Mouse (Mus musculus): ENCODE data around the gene Rpn2. TPM values are rescaled to one million over a fixed set of nuclear protein-coding genes. Genes with fewer than 3 reads are reported as not detected.

The Rpn2 gene
- 93.2 and 157 TPM in 2 replicates for polyA plus RNA-seq (2012; ENCODE audit: low replicate concordance)

DNA sequence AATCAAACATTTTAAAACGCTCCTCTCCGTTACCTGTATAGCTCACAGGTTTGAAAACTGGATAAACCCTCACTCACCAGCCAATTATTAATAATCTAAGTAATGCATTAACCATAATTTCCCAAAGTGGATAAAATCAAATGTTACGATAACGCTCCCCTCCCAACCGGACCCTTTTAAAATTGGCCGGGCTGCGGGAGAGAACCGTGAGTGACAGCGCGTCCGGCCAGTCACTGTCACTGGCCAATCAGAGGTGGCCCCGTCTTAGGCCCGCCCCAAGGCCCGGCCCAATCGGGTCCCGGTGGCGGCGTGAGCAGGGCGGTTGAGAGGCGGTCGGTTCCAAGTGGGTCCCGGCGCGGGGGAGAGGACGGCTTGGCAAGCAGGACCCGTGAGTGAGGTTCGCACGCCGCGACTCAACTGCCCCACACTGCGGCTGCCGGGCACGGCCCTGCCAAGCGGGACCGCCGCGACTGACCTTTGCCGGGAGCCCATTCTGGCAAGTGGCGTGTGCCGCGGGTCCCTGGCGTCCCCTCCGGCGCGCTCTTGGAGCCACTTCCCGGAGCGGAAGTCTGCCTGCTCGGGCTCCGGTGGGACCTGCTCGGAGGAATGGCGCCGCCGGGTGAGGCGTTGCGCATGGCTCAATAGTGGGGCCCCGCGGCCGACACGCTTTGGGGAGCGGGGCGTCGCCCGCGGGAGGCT is at the start of gene Rpn2:
Gene Rpn2, plus strand, starts transcription at position 301 of the 699 bp plus-strand sequence.

DNA sequence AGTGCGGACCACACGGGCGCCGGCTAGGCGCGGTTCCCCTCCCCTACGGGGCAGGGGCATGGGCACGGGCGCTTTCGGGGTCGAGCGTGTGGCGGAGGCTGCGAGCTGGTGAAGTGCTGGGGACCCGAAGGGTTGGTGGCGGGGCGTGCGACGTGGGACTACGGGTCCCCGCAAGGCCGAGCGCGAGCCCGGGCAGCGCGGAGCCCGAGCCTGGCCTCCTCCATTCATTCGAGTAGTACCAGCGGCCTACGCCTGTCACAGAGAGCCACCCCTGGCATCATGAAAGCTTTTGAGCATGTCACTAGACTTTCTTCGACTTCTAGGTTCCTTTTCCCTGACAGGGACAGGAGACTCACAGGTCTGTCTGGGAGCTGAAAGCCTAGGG is 591 bp downstream of the Rpn2 start, which contains the start of gene Mroh8:
Gene Mroh8, minus strand, starts transcription at position 134 of the 385 bp plus-strand sequence.

DNA sequence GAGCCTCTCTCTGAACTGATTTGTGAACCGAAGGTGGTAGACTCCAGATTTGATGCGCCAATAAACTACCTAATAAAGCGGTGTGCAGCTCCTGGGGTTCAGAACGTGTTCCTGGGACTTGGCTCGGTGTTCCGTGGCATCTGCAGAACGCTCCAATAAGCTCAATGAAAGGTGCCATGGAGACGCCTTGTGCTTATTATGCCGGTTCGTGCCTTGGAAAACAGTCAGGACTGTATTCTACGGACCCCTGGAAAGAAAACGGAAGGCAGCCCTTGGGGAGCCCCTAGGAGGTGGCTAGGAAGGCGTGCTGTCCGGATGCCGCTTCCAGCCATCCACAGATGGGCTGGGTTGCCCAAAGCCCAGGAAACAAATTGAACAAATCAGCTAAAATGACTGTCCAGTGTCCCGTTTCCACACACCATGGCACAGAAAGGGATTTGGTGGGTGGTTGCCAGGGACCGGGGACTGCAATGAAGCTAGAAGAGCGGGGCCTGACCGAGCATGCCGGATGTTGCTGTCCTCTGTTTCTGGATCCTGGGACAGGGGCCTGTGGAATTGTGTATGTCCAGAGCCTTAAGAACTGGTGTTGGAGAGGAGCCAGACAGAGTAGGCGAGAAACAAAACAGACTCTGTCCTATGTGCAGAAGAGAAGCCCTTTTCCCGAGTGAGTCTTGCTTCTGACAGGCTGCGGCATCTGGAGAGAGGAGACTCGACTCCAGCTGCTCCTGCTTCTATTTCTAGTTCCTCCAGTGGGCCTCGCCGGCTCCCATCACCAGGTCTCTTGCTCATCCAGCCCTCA is 68.7 kb downstream of the Rpn2 start, which contains the start of gene Ghrh:
Gene Ghrh, minus strand, starts transcription at position 146 of the 799 bp plus-strand sequence.

DNA sequence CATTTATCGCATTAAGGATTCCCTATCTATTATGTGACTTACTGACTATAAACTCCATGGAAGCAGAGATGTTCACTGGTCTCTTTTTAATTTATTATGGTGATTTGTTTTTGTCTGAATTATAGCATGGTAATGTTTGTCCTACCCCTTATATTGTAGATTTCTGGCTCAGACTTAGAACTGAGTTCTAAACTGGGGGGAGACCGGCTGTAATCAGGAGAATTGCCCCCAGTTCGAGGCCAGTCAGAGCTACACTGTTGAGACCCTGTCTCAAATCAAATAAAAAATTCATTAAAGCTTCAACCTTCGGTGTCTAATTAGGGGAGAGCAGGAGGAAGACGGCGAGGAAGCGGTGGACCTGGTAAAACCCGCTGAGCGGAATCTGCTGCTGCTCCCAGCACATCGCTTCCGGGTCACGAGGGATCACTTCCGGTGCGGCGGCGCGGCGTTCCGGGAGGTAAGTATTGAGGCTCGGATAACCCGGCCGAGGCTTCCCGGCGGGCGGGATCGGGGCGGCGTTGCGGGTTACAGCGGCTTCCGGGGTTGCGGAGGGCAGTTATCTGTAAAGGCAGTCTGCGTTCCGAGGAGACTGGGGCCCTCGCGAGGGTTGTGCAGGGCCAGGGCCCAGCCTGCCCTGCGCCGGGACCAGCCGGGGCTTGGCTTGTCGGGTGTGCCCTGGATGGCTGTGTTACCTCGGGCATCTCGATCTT is 88.5 kb downstream of the Rpn2 start, which contains the start of gene Manbal:
Gene Manbal, plus strand, starts transcription at position 411 of the 710 bp plus-strand sequence.

Other genes starting within 250 kb of the Rpn2 start
- 18.3 and 30.3 TPM in 2 replicates for gene Soga1, start 199.8 kb upstream of the Rpn2 start, polyA plus RNA-seq (2012; ENCODE audit: low replicate concordance)
- not detected in 2 replicates for gene Tldc2, start 192.0 kb upstream of the Rpn2 start, polyA plus RNA-seq (2012; ENCODE audit: low replicate concordance)
- gene Samhd1, start 143.8 kb upstream of the Rpn2 start, polyA plus RNA-seq (2012; ENCODE audit: low replicate concordance) = 15.0 and 94.0 TPM in 2 replicates
- gene Rbl1, start 74.5 kb upstream of the Rpn2 start, polyA plus RNA-seq (2012; ENCODE audit: low replicate concordance) = 5.5 and 10.9 TPM in 2 replicates
- 0.60 TPM in 1 of 2 replicates, not detected in the other for gene Mroh8, start 532 bp downstream of the Rpn2 start, polyA plus RNA-seq (2012; ENCODE audit: low replicate concordance)
- gene Ghrh, start 68.5 kb downstream of the Rpn2 start, polyA plus RNA-seq (2012; ENCODE audit: low replicate concordance) = not detected in 2 replicates
- 25.7 and 35.3 TPM in 2 replicates for gene Manbal, start 88.6 kb downstream of the Rpn2 start, polyA plus RNA-seq (2012; ENCODE audit: low replicate concordance)
- 4.2 and 4.8 TPM in 2 replicates for gene Src, start 139.4 kb downstream of the Rpn2 start, polyA plus RNA-seq (2012; ENCODE audit: low replicate concordance)